Mouse (Mus musculus): ENCODE measurements at regions not wholly inside any gene's neighbourhood (a gene's known extent, or its start where the extent isn't known, plus 50 kb on each side); places are given as distances from the start of the nearest gene placed in this dataset.

- H3K27ac ChIP-seq (ENCODE audit: low read depth, low read length): no peak overlapping the region
- no peaks in the 10 kb centered on the region for H3K36me3 ChIP-seq (ENCODE audit: control insufficient read depth, insufficient read depth, low read length)
- H3K4me2 ChIP-seq (ENCODE audit: low read length): no peak overlapping the region
- no peak overlapping the region for H3K4me3 ChIP-seq (ENCODE audit: low read depth, low read length)
- H3K9me3 ChIP-seq (replicated peaks; ENCODE audit: control insufficient read depth, low read length): no peaks in the 10 kb centered on the region
- WGBS: 89% methylated on average over 10 of the region's 10 CpGs
- DNase-seq (ENCODE audit: low spot score) (no peak), ATAC-seq (no peak)
- peaks cover 6% of the 10 kb centered on the region; the same call in 1 of the 2 replicates for H3K4me1 ChIP-seq (ENCODE audit: control insufficient read depth, insufficient read depth, low read length)
- H3K9ac ChIP-seq (ENCODE audit: low read length): no peak overlapping the region
- no peaks in the 10 kb centered on the region for H3K27me3 ChIP-seq (replicated peaks; ENCODE audit: control insufficient read depth, insufficient read depth, low read length)
These were observed 57.8 kb upstream of the Anapc15-ps start for GRCm38 (mm10) chr10:95731001-95731400.

- no peak overlapping the region for H3K4me3 ChIP-seq (ENCODE audit: low read depth, low read length)
- H3K4me2 ChIP-seq (ENCODE audit: low read length): no peak overlapping the region
- peak; percentile 51 for DNase-seq (ENCODE audit: low spot score)
- no peaks in the 10 kb centered on the region for H3K27me3 ChIP-seq (replicated peaks; ENCODE audit: control insufficient read depth, insufficient read depth, low read length)
- peak; percentile 71; the same call in 1 of the 2 replicates for ATAC-seq
- H3K9me3 ChIP-seq (replicated peaks; ENCODE audit: control insufficient read depth, low read length): no peaks in the 10 kb centered on the region
- no peaks in the 10 kb centered on the region for H3K36me3 ChIP-seq (ENCODE audit: control insufficient read depth, insufficient read depth, low read length)
- 21% methylated on average over 9 of the region's 9 CpGs for WGBS
- H3K27ac ChIP-seq (ENCODE audit: low read depth, low read length): no peak overlapping the region
- peaks cover 6% of the 10 kb centered on the region; the same call in 1 of the 2 replicates for H3K4me1 ChIP-seq (ENCODE audit: control insufficient read depth, insufficient read depth, low read length)
- H3K9ac ChIP-seq (ENCODE audit: low read length): no peak overlapping the region
These were observed 56.6 kb upstream of the Anapc15-ps start for GRCm38 (mm10) chr10:95729890-95730289.

GRCm38 (mm10) chr10:95725910-95726309, 52.7 kb upstream of the Anapc15-ps start:
- H3K4me3 ChIP-seq (ENCODE audit: low read depth, low read length): no peak overlapping the region
- no peak overlapping the region for H3K9ac ChIP-seq (ENCODE audit: low read length)
- no peaks in the 10 kb centered on the region for H3K27me3 ChIP-seq (replicated peaks; ENCODE audit: control insufficient read depth, insufficient read depth, low read length)
- ATAC-seq: no peak
- H3K36me3 ChIP-seq (ENCODE audit: control insufficient read depth, insufficient read depth, low read length): no peaks in the 10 kb centered on the region
- 48% methylated on average over 5 of the region's 5 CpGs for WGBS
- H3K4me1 ChIP-seq (ENCODE audit: control insufficient read depth, insufficient read depth, low read length): peaks cover 6% of the 10 kb centered on the region; the same call in 1 of the 2 replicates
- no peak overlapping the region for H3K4me2 ChIP-seq (ENCODE audit: low read length)
- H3K9me3 ChIP-seq (replicated peaks; ENCODE audit: control insufficient read depth, low read length): no peaks in the 10 kb centered on the region
- peak; percentile 22 for DNase-seq (ENCODE audit: low spot score)
- no peak overlapping the region for H3K27ac ChIP-seq (ENCODE audit: low read depth, low read length)

- ATAC-seq (no peak), DNase-seq (ENCODE audit: low spot score) (no peak)
These were observed 52.1 kb upstream of the Anapc15-ps start for GRCm38 (mm10) chr10:95725349-95725748.

More at GRCm38 (mm10) chr10:95725349-95725748, 52.1 kb upstream of the Anapc15-ps start:
- no peak overlapping the region for H3K4me2 ChIP-seq (ENCODE audit: low read length)
- no peaks in the 10 kb centered on the region for H3K36me3 ChIP-seq (ENCODE audit: control insufficient read depth, insufficient read depth, low read length)
- WGBS: 87% methylated on average over 5 of the region's 5 CpGs
- H3K4me1 ChIP-seq (ENCODE audit: control insufficient read depth, insufficient read depth, low read length): peaks cover 6% of the 10 kb centered on the region; the same call in 1 of the 2 replicates
- H3K9me3 ChIP-seq (replicated peaks; ENCODE audit: control insufficient read depth, low read length): no peaks in the 10 kb centered on the region
- H3K4me3 ChIP-seq (ENCODE audit: low read depth, low read length): no peak overlapping the region
- H3K9ac ChIP-seq (ENCODE audit: low read length): no peak overlapping the region
- no peak overlapping the region for H3K27ac ChIP-seq (ENCODE audit: low read depth, low read length)
- H3K27me3 ChIP-seq (replicated peaks; ENCODE audit: control insufficient read depth, insufficient read depth, low read length): no peaks in the 10 kb centered on the region
